Mouse (Mus musculus) heart, embryonic 16.5 days (tissue): Measurements from ENCODE around the gene Mmp28. TPM values are rescaled to one million over a fixed set of nuclear protein-coding genes. Genes with fewer than 3 reads are reported as not detected.

ENCODE experiments used
- ATAC-seq: fragments of 200-750 bp; cut with Nextera tagmentation; replicated peaks from 2 replicates; pipeline ENCODE4 v1.8.0; 2017; ENCODE audit warnings: moderate number of reproducible peaks; ENCODE audit not compliant: insufficient read depth, low FRiP score; ENCODE audit errors: extremely low read depth
- H3K27ac ChIP-seq: fragments of 300-500 bp; sonication (generic); 2 replicates; pipeline ENCODE4 v1.5.1; 2014; ENCODE audit warnings: mild to moderate bottlenecking, low read length, control low read depth, moderate library complexity
- H3K27me3 ChIP-seq: fragments of 300-500 bp; sonication (generic); 2 replicates; pipeline ENCODE4 v1.6.1; 2014; ENCODE audit warnings: low read length, mixed read lengths; ENCODE audit not compliant: control insufficient read depth, insufficient read depth
- H3K36me3 ChIP-seq: fragments of 300-500 bp; sonication (generic); 2 replicates; pipeline ENCODE4 v1.6.1; 2014; ENCODE audit not compliant: control insufficient read depth, insufficient read depth
- H3K4me1 ChIP-seq: fragments of 300-500 bp; sonication (generic); 2 replicates; pipeline ENCODE4 v1.6.1; 2014; ENCODE audit warnings: low read length, mixed read lengths; ENCODE audit not compliant: control insufficient read depth, insufficient read depth
- H3K4me2 ChIP-seq: fragments of 300-500 bp; sonication (generic); 2 replicates; pipeline ENCODE4 v1.6.1; 2014; ENCODE audit warnings: low read depth, mild to moderate bottlenecking, control low read depth, low read length
- H3K4me3 ChIP-seq: fragments of 300-500 bp; sonication (generic); 2 replicates; pipeline ENCODE4 v1.5.1; 2014; ENCODE audit warnings: mild to moderate bottlenecking, control low read depth, low read length
- H3K9ac ChIP-seq: fragments of 300-500 bp; sonication (generic); 2 replicates; pipeline ENCODE4 v1.6.1; 2014; ENCODE audit warnings: low read length, control low read depth
- H3K9me3 ChIP-seq: fragments of 300-500 bp; sonication (generic); replicated peaks from 2 replicates; pipeline ENCODE4 v1.6.1; 2016; ENCODE audit warnings: low read length; ENCODE audit not compliant: control insufficient read depth
- WGBS: fragments of 180-500 bp; shearing (Covaris S2); extraction: QIAGEN DNeasy Blood & Tissue Kit; methylation state at CpG from one replicate; pipeline ENCODE4 v1.1.7; 2014; 5-methylcytosine and 5-hydroxymethylcytosine counted together
- polyA plus RNA-seq: library from polyadenylated mRNA; unstranded; fragments of >200 nt; fragmentation: Nextera tagmentation; extraction: Ambion mirVana; gene quantifications from 2 replicates; pipeline ENCODE4 v1.2.1, GENCODE M21; 2015

The Mmp28 gene
- polyA plus RNA-seq, 1 experiment from 2014 or later: 3.5 TPM

- WGBS: 51% methylated on average over 4 of the region's 4 CpGs
- Histone ChIP-seq H3K9ac (no peak overlapping the region), H3K4me1 (peaks cover 3% of the 10 kb centered on the region; the same call in 1 of the 2 replicates), H3K36me3 (no peaks in the 10 kb centered on the region), H3K27me3 (peaks cover 36% of the 10 kb centered on the region), H3K4me3 (no peak overlapping the region), H3K9me3 (no peaks in the 10 kb centered on the region), H3K27ac (no peak overlapping the region), H3K4me2 (no peak overlapping the region)
- no peak for ATAC-seq
Observed at GRCm38 (mm10) chr11:83420338-83420737, 42.5 kb downstream of the Mmp28 start.

GRCm38 (mm10) chr11:83418566-83418965 is 44.3 kb downstream of the Mmp28 start:
- H3K9me3 ChIP-seq: no peaks in the 10 kb centered on the region
- 8% methylated on average over 38 of the region's 38 CpGs for WGBS
- peaks cover 31% of the 10 kb centered on the region for H3K27me3 ChIP-seq
- H3K36me3 ChIP-seq: no peaks in the 10 kb centered on the region
- no peak overlapping the region for H3K27ac ChIP-seq
- H3K4me2 ChIP-seq: peak overlapping the region; percentile 5; the same call in 1 of the 2 replicates
- H3K4me1 ChIP-seq: peaks cover 3% of the 10 kb centered on the region; the same call in 1 of the 2 replicates
- H3K9ac ChIP-seq: no peak overlapping the region
- peak; percentile 58 for ATAC-seq
- H3K4me3 ChIP-seq: no peak overlapping the region

- Histone ChIP-seq H3K27me3 (peaks cover 31% of the 10 kb centered on the region), H3K4me1 (peaks cover 3% of the 10 kb centered on the region; the same call in 1 of the 2 replicates), H3K9me3 (no peaks in the 10 kb centered on the region), H3K9ac (no peak overlapping the region), H3K4me3 (no peak overlapping the region), H3K4me2 (no peak overlapping the region), H3K36me3 (no peaks in the 10 kb centered on the region), H3K27ac (no peak overlapping the region)
- ATAC-seq: no peak
- WGBS: 73% methylated on average over 7 of the region's 7 CpGs
Observed at GRCm38 (mm10) chr11:83417708-83418107, 45.2 kb downstream of the Mmp28 start.

DNA sequence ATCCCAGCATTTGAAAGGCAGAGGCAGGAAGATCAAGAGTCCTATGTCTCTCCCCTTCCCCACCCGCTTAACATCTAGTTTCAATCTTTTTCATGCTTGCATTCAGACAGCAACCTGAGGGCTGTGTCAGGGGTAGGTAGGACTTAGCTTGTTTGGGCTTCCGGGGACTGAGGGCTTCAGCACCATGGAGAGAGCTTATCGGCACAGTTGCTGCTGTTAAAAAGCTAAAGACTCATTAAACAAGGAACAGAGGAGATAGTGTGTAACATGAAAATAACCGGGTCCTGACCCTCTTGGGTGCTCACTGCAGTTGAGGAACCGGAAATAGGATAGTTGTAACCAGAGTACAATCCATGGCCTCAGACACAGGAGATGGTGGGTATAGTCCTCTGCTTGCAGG is 45.8 kb downstream of the Mmp28 start:
- no peak overlapping the region for H3K4me2 ChIP-seq
- no peaks in the 10 kb centered on the region for H3K36me3 ChIP-seq
- WGBS: 8% methylated on average over 5 of the region's 5 CpGs
- H3K4me3 ChIP-seq: no peak overlapping the region
- ATAC-seq: 0 out of 2 replicates have a peak, but pooled peaks have one; percentile 29
- no peak overlapping the region for H3K9ac ChIP-seq
- H3K27ac ChIP-seq: no peak overlapping the region
- peaks cover 3% of the 10 kb centered on the region; the same call in 1 of the 2 replicates for H3K4me1 ChIP-seq
- H3K27me3 ChIP-seq: peaks cover 31% of the 10 kb centered on the region
- H3K9me3 ChIP-seq: no peaks in the 10 kb centered on the region

DNA sequence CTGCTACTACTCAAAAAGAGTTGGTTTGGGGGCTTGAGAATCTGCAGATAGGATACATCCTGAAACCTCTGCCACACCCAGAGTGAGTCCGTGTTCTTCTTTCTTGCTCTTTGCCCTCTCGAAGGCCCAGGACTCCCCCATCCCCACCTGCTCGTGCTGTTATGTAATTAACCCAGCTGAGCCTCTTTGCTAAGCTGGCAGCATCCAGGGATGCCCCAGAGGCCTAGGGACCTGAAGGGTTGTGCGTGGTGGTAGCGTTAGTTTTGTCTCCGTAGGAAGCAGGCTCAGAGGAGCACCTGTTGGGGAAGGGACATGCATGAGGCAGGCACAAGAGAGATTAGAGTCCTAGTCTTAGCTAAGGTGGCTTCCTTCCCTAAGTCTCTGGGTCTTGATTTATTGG is 52.4 kb downstream of the Mmp28 start:
- no peak for ATAC-seq
- H3K4me2 ChIP-seq: peak overlapping the region; percentile 88
- H3K27me3 ChIP-seq: peaks cover 5% of the 10 kb centered on the region
- H3K36me3 ChIP-seq: no peaks in the 10 kb centered on the region
- 75% methylated on average over 6 of the region's 6 CpGs for WGBS
- H3K9me3 ChIP-seq: no peaks in the 10 kb centered on the region
- H3K27ac ChIP-seq: no peak overlapping the region
- peak overlapping the region; percentile 86; the same call in 1 of the 2 replicates for H3K9ac ChIP-seq
- H3K4me1 ChIP-seq: peaks cover 10% of the 10 kb centered on the region; the same call in 1 of the 2 replicates
- H3K4me3 ChIP-seq: no peak overlapping the region; the same call in 1 of the 2 replicates

DNA sequence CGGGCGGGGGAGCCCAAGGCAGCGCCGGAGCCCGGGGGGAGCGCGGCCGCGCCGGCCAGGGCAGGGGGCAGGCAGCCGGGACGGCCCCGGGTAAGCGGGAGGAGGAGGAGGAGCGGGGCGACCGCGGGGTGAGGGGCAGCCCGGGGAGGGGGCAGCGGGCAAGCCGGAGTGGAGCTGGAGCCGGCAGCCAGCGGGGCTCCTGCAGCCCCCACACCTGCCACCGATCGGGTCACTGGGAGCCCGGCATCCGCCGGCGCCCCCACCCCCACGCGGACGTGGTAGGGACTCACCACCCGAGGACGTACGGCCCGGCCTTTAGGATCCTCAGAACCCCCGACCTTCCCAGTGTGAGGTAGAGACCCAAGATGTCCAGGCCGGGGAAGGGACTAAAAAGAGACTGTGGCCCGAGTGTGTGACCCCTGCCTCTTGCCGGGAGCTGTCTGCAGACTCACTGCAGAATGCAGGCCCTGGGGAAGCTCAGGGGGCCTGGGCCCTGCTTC is 53.0 kb downstream of the Mmp28 start:
- Histone ChIP-seq H3K4me1 (peaks cover 10% of the 10 kb centered on the region; the same call in 1 of the 2 replicates), H3K27ac (peak overlapping the region; percentile 32; the same call in 1 of the 2 replicates), H3K9ac (peak overlapping the region; percentile 86), H3K27me3 (peaks cover 5% of the 10 kb centered on the region), H3K4me3 (peak overlapping the region; percentile 79), H3K36me3 (no peaks in the 10 kb centered on the region), H3K4me2 (peak overlapping the region; percentile 88), H3K9me3 (no peaks in the 10 kb centered on the region)
- WGBS: under 1% methylated on average over 29 of the region's 40 CpGs
- 0 out of 2 replicates have a peak, but pooled peaks have one; percentile 33 for ATAC-seq

- no peaks in the 10 kb centered on the region for H3K9me3 ChIP-seq
- WGBS: 1% methylated on average over 44 of the region's 44 CpGs
- H3K4me3 ChIP-seq: peak within 1 kb of the TSS; percentile 79
- H3K36me3 ChIP-seq: no peaks in the 10 kb centered on the region; the same call in 1 of the 2 replicates
- ATAC-seq: peak; percentile 68
- peaks cover 5% of the 10 kb centered on the region for H3K27me3 ChIP-seq
- H3K4me1 ChIP-seq: peaks cover 10% of the 10 kb centered on the region; the same call in 1 of the 2 replicates
- H3K4me2 ChIP-seq: peak within 1 kb of the TSS; percentile 88
- peak within 1 kb of the TSS; percentile 86 for H3K9ac ChIP-seq
- peak within 1 kb of the TSS; percentile 51; the same call in 1 of the 2 replicates for H3K27ac ChIP-seq
Observed at GRCm38 (mm10) chr11:83409087-83409754, 53.6 kb downstream of the Mmp28 start, which contains the start of gene Rasl10b. Gene Rasl10b (plus strand): TSS chr11:83409137.

DNA sequence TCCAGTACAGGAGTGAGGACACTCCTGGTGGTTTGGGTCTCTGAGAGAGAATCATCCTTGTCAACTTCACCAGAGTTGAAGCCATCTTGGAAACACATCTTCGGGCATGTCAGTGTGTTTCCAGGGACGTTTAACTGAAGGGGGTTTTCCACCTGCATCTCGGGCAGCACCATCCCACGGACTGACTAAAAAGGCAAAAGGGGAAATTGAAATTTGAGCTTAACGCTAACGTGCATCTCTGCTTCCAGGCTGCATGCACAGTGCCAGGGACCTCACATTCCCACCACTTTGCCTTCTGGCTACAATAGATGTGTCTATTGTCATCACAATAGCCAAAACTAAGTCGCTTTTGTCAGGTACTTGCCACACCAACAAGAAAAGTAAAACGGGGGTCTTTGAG is 54.6 kb downstream of the Mmp28 start:
- no peak overlapping the region for H3K9ac ChIP-seq
- no peak overlapping the region for H3K4me2 ChIP-seq
- no peak overlapping the region for H3K27ac ChIP-seq
- H3K36me3 ChIP-seq: no peaks in the 10 kb centered on the region; the same call in 1 of the 2 replicates
- no peak overlapping the region for H3K4me3 ChIP-seq
- peaks cover 10% of the 10 kb centered on the region; the same call in 1 of the 2 replicates for H3K4me1 ChIP-seq
- no peak for ATAC-seq
- 44% methylated on average over 8 of the region's 8 CpGs for WGBS
- no peaks in the 10 kb centered on the region for H3K9me3 ChIP-seq
- H3K27me3 ChIP-seq: peaks cover 5% of the 10 kb centered on the region

DNA sequence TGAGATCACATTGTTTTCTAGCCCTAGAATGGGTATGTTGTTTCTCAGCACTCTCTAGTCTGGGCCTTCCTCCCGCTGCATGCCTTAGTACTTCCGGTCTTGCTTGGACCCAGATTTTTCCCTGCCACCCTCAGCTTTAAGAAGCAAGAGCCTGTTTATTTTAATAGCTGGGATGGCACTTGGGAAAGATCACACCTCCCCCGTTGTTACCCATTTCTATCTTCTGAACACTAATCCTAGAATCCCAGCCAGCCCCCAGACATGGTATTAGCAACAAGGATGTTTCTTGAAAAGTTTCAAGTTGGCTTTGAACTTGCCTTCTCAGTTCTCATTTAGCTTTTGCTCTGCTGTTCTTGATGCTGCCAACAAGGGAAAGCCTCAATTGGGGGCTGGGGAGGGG is 56.5 kb downstream of the Mmp28 start:
- Histone ChIP-seq H3K36me3 (peaks cover 3% of the 10 kb centered on the region; the same call in 1 of the 2 replicates), H3K9ac (no peak overlapping the region), H3K27me3 (peaks cover 3% of the 10 kb centered on the region), H3K4me1 (peaks cover 10% of the 10 kb centered on the region; the same call in 1 of the 2 replicates), H3K9me3 (no peaks in the 10 kb centered on the region), H3K4me3 (no peak overlapping the region), H3K27ac (no peak overlapping the region), H3K4me2 (no peak overlapping the region)
- ATAC-seq: no peak
- WGBS: 47% methylated on average over 3 of the region's 3 CpGs
